Mouse (Mus musculus) cerebellum, adult 11-12 months (tissue): ENCODE results near the gene Tmem110.
A peak's percentile ranks its signal among the peaks of the same experiment; 100 is the strongest.

Experiments
- DNase-seq: peaks from one replicate; pipeline ENCODE4 v3.0.0; 2022

Gene Tmem110

GRCm38 (mm10) chr14:30906001-30906400 is 80.6 kb downstream of the Tmem110 start:
- no peak for DNase-seq

GRCm38 (mm10) chr14:30907814-30908265 is 82.5 kb downstream of the Tmem110 start:
- DNase-seq = no peak

GRCm38 (mm10) chr14:30911141-30911540 is 85.8 kb downstream of the Tmem110 start:
- no peak for DNase-seq

GRCm38 (mm10) chr14:30912641-30913040 is 87.3 kb downstream of the Tmem110 start:
- DNase-seq = no peak

- DNase-seq = no peak
Measured at GRCm38 (mm10) chr14:30913404-30913803, 88.0 kb downstream of the Tmem110 start.

- no peak for DNase-seq
Measured at GRCm38 (mm10) chr14:30916516-30916915, 91.1 kb downstream of the Tmem110 start.

GRCm38 (mm10) chr14:30922053-30922670 is 96.8 kb downstream of the Tmem110 start:
- no peak for DNase-seq

- peak; percentile 50 for DNase-seq
Measured at GRCm38 (mm10) chr14:30923375-30924105, 98.2 kb downstream of the Tmem110 start, which contains the start of gene Itih3. Gene Itih3 (minus strand): TSS chr14:30923760.

- no peak for DNase-seq
Measured at GRCm38 (mm10) chr14:30925492-30925891, 100.1 kb downstream of the Tmem110 start.
